Mouse (Mus musculus) adrenal gland, postnatal 4 days (tissue): Measurements from ENCODE around the gene Ifih1. TPM values are rescaled to one million over a fixed set of nuclear protein-coding genes. Genes with fewer than 3 reads are reported as not detected.

Experiments
- DNase-seq, 2 experiments: peaks; one replicate each; pipeline ENCODE4 v3.0.0; 2021 to 2022; ENCODE audit warnings: low spot score in 2 of 2, mixed read lengths in 2 of 2
- long read RNA-seq, 2 experiments: library from polyadenylated mRNA; stranded (forward); transcript quantifications; one replicate each; pipeline ENCODE4 v2.0.0; 2021
- total RNA-seq, 2 experiments: library from RNA; stranded (reverse); gene quantifications; 2 replicates each; pipeline ENCODE4 v1.2.3; 2021

Gene Ifih1
- total RNA-seq = 10 to 100 TPM in 1 of 2 experiments, 1 to 10 TPM in 1; 8.8 to 10.6 TPM
- long read RNA-seq, experiment 1, full-length matches to known transcripts = 3 of 3 reads
- long read RNA-seq, experiment 1, partial matches to known transcripts = 0 of 3 reads
- long read RNA-seq, experiment 1, other reads (novel, unspliced or antisense) = 0 of 3 reads
- long read RNA-seq, experiment 2, full-length matches to known transcripts = 7 of 8 reads
- long read RNA-seq, experiment 2, partial matches to known transcripts = 0 of 8 reads
- long read RNA-seq, experiment 2, other reads (novel, unspliced or antisense) = 1 of 8 reads

DNA sequence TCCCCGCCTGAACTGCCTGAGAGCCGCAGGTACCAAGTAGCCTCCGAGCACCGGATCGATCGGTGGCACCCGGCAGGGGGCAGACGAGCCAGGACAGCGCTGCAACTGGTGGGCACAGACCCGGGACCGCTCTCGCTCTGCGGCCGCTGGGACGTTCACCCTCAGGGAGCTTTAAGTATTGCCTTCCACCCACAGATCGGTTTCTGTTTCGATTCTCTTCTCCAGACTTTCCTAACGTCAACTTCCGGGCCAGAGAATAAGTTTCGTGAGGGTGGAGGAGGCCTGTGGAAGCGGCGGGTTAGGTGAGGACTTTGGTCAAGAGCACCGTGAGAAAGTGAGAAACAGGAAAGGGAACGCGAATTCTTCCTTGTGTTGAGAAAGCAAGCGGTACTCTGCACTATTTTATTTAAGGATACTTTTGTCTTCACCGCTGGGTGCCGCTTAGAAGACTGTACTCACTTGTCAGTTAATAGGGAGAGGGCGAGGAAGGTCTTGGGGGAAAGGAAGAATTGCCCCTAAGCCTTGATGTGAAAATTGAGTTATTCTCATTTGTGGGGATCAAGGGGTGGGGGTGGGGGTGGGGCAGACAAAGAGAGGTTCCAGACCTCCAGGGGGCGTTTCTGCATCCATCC lies at the start of gene Ifih1:
Gene Ifih1, minus strand, starts transcription at position 242 of the 632 bp plus-strand sequence.
- DNase-seq = peak; percentile 24 to 32

DNA sequence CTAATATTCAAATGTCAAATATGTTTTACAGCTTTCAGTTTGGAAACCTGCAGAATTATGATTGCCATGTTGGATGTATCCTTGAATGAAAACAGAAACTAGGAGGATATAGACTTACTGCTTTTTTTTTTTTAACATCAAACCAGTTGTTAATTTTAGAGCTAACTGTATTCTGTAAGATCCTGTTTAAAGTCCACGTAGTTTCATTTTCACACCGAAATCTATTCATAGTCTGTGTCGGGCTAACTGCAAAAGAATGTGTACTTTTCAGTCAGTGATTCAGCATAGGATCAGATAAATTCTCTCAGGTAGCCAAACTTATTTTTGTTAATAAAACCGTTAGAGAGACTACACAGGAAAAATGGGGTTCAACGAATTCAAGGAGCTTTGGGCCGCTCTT lies 39.9 kb upstream of the Ifih1 start:
- no peak for DNase-seq

DNA sequence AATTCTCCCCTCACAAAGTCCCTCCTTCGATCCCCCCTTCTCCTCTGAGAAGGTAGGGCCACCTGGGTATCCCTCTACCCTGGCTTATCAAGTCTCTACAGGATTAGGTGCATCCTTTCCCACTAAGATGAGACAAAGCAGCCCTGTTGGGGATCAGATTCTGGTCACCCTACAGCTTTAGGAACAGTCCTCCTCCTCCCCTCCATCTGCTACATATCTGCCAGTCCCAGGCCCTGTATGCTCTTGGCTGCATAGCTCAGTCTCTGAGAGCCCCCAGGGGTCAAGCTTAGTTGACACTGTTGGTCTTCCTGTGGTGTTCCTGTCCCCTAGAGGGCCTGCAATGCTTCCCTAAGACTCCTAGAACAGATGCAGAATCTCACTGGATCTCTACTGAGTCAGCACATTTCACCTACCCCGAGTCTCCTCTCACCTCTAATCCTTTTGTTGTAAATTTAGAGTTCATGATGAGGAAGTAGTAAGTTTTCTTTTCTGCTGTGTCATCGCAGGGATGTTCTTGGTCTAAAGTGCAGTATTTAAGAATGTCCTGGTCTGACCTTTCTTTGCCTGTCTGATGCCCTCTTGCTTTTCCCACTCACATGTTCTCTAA lies 39.0 kb upstream of the Ifih1 start:
- DNase-seq = no peak

DNA sequence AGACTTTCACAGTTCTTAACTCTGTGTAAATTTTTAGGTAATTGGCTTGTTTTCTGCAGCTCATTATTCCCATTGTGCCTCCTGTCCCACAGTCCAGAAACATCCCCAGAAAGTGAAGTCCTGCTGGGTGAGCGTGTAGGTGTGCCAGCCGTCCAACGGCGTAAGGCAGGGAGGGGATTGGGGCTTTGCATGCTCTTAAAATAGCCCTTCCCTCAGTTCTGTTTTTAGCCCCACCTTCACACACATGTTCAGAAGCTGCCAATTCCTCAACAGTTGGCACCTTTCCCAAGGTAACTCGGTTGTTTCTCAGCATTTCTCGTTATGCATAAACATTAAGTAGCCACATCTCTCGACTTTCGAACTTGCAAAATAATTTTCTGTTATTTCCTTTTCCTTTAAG lies 35.6 kb upstream of the Ifih1 start:
- DNase-seq = no peak

DNA sequence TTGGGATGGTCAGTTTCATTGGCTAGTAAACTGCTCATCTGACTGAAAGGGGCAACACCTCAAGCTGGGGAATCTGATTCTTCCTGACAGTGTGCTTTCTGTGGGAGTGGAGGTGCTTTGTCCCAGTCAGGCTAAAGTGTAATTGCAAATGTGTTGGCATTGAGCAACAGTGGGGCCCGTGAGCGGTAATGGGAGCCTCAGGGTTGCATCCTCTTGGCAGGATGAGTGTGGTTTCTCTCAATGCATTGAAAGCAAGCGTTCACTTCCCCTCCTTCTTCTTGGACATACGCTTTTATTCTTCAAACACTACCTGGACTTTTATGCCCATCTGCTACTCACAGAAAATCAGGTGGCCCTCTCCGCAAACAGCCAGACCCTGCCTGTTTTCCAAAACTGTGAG lies 26.7 kb upstream of the Ifih1 start:
- no peak for DNase-seq

DNA sequence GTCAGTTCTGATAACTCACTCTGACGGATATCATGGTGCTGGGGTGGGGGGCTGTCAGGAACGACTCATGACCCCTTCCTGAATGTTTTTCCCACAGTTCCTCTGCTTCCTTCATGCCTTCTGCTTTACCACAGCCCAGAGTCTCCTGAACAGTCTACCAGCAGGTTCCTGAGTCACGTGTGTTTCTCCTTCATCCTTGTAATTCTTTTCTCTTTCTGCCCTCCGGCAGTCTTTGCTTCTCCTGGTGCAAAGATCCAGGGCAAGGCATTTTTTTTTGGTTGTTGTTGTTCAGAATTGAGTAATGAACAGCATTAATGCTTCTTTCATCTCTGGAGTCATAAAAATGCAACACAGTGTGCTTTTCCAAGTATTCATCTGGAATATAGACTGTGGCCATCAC lies 24.7 kb upstream of the Ifih1 start:
- DNase-seq = no peak

DNA sequence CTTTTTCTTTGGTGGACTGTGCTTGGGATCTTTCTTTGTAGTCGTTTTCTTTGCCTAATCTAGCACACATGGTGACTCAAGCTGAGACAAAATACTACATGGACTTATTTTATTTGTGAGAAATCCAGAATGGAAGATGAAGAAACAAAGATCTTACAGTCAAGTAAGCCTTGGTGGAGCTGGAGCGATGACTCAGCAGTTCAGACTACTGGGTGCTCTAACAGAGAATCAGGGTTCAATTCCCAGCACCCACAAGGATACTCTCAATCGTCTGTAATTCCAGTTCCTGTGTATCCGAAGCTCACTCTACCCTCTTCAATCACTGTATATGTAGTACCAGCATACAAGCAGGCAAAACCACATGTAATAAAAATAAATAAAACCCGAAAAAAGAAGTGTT lies 24.2 kb upstream of the Ifih1 start:
- no peak for DNase-seq

DNA sequence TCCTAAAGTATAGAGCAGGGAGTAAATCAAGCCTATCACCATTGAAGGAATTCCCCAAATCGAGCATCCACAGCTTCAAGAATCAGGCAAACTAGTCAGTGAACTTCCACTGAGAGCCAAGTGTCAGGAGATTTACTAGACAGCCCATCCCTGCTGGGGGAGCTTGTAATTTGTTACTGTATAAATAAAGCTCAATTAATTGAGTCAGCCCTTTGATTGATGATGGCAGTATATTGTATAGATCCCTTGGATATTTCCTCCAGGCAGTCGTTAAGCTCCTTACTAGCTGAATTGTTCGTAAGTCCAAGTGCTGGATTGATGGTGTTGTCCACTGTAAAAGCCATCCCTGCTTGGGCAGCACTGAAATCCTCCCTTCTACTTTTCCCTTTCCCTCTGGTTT lies 23.8 kb upstream of the Ifih1 start:
- DNase-seq = no peak

DNA sequence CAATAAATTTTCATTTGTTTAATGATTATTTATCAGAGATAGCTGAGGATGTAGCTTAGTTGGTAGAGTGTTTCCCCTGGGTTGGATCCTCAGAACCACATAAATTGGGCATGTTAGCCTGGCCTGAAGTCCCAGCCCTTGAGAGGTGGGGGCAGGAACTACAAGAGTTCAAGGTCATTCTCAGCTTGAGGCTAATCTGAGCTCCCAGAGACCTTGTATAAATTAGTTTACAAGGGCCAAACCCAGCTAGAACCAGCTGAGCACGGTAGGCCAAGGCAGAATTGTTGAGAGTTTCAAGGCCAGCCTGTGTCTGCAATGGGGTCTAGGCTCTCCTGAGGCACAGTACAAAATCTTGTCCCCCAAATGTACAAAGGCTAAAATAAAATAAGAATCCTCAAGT lies 19.5 kb upstream of the Ifih1 start:
- no peak for DNase-seq

DNA sequence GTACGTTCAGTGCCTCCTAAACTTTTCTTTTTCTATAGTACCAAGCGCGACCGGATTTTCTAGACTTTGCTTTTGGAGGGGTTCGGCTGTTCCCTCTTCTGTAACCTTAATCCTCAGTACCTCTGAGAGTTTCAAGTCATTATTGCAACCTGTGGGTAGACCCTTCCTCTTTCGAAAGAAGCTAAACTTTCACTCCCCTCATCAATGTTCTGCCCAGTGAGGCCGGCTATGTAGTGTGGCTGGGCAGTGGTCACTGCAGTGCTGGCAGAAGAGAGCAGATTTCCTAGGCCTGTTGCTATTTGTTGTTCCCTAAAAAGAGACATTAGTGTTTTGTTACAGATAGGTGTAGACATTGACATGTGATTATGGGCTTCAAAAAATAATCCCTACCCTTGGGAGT lies 18.8 kb upstream of the Ifih1 start:
- no peak for DNase-seq

DNA sequence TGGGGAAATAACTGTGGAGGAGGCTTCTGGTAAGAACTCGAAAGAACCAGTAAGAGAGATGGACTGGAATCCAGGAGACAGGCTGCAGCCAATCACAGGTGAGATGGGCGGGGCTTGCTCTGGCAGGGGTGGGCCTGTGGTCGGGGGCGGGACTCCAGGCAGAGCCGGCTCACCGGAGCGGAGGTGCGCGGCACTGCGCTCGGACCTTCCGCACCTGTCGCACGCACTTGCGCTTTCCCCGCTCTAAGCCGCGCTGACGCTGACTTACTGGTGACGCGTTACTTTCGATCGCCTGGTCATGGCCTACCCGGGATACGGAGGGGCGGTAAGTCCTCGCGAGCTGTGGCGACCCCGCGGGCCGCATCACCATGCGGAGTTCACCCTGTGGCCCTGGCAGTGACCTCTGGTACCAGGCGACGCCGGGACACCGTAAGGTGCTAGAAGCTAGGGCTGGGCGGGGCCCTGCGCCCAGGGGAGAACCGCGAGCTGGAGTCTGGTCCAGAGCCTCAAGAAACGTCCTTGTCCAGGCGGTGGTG lies 18.1 kb upstream of the Ifih1 start, which contains the start of gene Gca:
Gene Gca, plus strand, starts transcription at position 151 of the 536 bp plus-strand sequence.
- peak; percentile 42 to 67 for DNase-seq

DNA sequence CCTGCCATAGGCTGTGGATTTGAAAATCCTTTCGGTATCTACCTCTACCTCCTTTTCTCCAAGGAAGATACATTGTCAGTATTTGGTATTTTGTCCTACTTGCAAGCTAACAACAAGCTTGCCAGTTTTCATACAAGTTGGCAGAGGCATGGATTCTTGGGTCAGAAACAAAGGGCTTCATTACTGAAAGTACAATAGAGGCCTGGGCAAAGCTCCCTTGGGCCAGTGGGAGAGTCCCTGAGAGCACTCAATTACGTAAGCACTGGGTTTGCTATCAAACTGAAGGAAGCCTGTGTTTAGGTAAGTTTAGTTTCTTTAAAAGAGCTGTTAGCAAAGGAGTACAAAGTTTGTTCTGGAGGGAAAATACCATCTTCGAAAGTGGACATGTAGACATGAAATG lies 16.5 kb upstream of the Ifih1 start:
- DNase-seq = no peak

DNA sequence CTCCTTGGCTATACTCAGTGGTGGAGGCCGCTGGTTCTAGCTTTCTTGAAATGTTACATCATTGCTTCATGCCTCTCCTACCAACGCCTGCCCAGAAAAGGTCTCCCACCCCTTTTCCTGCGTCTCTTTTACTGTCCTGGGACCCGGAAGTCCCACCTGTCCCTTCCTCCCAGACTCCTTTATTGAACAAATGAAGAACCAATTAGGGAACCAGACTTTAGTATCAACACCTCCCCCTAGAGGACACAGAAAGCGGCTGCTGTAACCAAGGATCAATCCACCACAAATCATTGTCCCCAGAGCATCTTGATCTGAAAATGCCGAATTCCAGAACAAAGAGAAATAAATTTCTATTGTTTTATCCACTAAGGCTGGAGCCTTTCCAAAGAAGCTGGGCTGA lies 14.5 kb upstream of the Ifih1 start:
- DNase-seq = no peak

DNA sequence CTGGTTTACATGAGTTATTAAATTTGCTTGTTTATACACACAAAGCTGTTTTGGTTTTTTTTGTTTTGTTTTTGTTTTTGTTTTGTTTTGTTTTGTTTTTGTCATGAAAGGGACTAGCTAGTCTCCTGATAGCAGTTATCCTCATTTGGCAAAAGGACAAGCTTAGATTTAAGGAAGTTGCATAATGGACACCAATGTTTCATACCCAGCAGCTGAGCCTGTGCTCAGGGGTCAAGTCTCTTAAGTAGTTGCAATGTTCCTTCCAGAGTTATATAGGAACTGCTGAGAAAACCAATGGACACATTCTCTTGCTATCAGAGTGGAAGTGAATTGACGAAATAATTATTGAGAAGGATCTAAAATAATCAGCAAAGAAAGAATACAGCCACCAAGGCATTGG lies 10.0 kb upstream of the Ifih1 start:
- DNase-seq = no peak

DNA sequence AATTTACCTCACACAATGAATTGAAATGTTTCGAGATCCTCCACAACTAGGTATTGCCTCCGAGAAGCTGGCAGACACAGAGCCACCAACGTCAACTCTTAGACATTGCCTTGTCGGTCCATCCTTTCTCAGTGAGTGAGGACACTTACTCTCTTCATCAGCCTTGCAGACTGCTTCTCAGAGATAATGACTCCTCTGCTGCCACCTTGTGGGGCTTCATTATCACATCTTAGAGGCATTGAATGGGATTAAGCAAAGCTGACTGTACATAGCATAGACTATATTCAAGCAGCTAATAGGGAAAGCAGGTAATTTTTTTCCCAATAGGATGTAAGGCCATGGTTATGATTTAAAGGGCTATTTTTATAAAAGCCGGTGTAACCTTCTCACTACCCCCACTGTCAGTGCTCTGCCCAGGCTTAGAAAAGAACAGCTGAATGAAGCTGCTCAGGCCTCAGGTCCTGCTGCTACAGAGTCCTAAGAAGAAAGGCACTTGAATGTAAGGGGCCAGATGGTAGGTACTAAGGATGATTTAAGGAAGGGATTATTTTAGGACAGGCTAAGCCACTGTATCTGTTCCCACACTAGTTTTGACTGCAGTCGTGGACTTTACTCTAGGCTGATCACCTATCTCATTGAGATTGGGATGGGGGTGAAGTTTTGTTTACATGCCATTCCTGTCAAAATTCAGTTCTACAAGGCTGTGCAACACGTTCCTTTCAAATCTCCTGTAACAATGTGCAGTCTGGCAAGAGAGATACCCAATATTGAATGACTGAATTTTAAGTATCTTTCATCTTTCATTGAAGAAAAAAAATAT lies 8.7 kb upstream of the Ifih1 start:
- DNase-seq = no peak

DNA sequence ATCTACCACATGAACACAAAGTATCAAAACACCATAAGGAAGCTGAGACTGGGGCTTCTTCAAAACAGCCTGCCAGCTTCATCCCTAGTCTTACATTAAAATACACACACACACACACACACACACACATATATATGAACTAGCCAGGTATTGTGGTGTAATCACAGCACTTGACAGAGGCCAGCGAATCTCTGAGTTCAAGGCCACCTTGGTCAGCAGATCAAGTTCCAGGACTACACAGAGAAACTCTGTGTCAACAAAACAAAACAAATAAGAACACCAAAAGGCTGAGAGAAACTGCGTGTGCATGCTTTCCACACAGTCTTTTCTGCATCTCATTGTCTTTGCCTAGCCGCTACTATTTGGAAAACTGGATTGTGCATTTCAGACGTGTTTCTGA lies 6.4 kb upstream of the Ifih1 start:
- no peak for DNase-seq

DNA sequence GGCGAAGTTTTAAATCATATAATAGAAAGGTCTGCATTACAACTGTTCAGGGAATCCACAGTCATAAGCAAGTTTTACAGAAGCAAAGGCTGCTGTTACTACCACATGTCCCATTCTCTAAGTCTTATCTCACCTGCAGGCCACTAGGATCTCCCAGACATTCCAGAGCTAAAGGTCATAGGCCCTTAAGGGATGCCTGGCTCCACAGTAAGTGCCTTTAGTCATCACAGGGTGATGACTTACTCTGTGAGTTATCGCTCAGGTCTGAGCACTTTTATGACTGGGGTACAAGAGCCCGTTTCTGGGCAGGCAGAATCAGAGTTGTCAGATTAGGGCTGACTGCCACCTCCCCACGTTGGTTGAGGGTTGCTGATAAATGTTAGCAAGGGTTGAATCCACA lies 5.8 kb upstream of the Ifih1 start:
- DNase-seq = no peak

DNA sequence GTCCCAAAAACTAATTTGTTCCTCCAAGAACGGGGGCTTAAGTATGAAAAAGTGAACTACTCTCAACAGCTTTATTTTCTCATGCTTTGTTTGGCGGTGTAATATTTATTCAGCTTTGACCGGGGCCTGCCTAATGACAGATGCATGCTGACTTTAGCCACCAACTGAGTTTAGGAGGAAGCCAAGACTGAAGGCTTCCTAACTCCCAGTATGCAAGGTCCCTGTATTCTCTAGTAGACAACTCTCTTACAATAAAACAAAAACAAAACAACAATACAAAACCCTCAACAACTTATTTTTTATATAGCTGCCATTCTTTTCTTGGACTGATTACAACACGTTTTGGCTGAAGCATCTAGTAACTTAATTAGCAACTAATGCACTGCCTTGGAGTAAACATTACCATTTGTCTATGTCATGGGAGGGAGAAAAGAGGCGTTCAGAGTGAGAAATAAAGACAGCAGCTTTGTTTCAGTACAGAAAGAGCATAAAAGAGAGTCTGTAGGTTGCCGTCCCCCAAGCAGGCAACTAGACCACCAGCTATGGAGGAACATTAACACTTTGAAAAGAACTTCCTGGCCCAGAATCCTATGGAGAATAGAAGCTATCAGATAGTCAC lies 725 bp upstream of the Ifih1 start:
- no peak for DNase-seq

DNA sequence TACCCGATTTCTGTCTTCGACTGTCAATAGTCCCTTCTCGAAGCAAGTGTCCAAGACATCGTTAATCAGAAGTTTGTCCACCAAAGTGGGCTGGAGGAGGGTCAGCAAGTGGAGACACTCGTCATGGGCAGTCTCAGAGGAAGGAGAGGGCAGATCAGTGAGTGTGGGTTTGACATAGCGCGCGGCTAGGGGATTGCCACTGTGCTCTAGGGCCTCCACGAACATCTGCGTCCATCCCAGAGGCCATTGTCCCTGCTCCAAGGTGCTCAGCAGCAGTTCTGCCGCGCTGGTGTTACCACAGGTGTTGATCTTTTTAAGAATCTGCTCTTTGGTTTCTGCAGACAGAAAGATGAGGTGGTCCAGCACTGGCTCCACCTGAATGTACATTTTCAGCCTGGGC lies 580 bp downstream of the Ifih1 start:
- no peak for DNase-seq

DNA sequence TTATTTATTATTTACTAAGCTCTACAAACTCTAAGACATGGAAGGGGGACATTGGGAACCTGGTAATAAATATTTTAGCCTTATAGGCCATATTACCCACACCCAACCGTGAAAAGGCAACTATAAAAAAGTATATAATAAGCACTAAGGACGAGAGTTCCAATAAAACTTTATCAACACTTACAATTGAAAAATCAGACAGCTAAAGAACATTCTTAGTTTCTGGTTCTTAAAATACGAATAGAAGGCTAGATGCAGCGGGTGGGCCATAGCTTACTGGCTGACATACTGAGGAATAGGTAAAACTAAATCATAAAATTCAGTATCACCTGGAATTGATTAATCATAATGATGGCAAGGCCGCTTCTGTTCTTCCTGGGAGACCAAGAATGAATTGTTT lies 1.2 kb downstream of the Ifih1 start:
- no peak for DNase-seq
